In genomic region chr11:55023583-55023982, GRCm38 (mm10) we compare ENCODE assay signal across 8 mouse cellular contexts. TPM values are rescaled to one million over a fixed set of nuclear protein-coding genes. Genes with fewer than 3 reads are reported as not detected.
A peak's percentile ranks its signal among the peaks of the same experiment; 100 is the strongest.
DNase-seq lines count a peak whose midpoint lies in the region; ATAC-seq lines count a peak whose summit lies in the region.

No protein-coding gene starts in this region.

- H3K4me2 ChIP-seq in kidney, embryonic 15.5 days: peak overlapping the region; percentile 41
- H3K4me2 ChIP-seq in embryonic facial prominence, embryonic 12.5 days (replicated peaks): peak overlapping the region; percentile 42
- H3K4me2 ChIP-seq in hindbrain, embryonic 16.5 days (ENCODE audit: low read length): no peak overlapping the region
- H3K4me2 ChIP-seq in midbrain, embryonic 16.5 days (ENCODE audit: low read length): 0 out of 2 replicates have a peak overlapping the region, but pooled peaks have one; percentile 6

- intact Hi-C loops in left cerebral cortex, postnatal 36 days (cut with DNase I): no loop called here

- H3K4me1 ChIP-seq in kidney, embryonic 15.5 days: peaks cover 78% of the 10 kb centered on the region
- H3K4me1 ChIP-seq in embryonic facial prominence, embryonic 12.5 days: peaks cover 60% of the 10 kb centered on the region
- H3K4me1 ChIP-seq in hindbrain, embryonic 16.5 days (ENCODE audit: control insufficient read depth, insufficient read depth, low read depth, low read length): peaks cover 24% of the 10 kb centered on the region
- H3K4me1 ChIP-seq in midbrain, embryonic 16.5 days (ENCODE audit: control insufficient read depth, insufficient read depth, low read length): peaks cover 24% of the 10 kb centered on the region

- H3K9me3 ChIP-seq in kidney, embryonic 15.5 days (replicated peaks): no peaks in the 10 kb centered on the region
- H3K9me3 ChIP-seq in embryonic facial prominence, embryonic 12.5 days: no peaks in the 10 kb centered on the region
- no peaks in the 10 kb centered on the region for H3K9me3 ChIP-seq in hindbrain, embryonic 16.5 days (ENCODE audit: control insufficient read depth, low read length)
- no peaks in the 10 kb centered on the region for H3K9me3 ChIP-seq in midbrain, embryonic 16.5 days (replicated peaks; ENCODE audit: control insufficient read depth, low read length, poor library complexity, severe bottlenecking)

- H3K9ac ChIP-seq in kidney, embryonic 15.5 days: peak overlapping the region; percentile 14; the same call in 1 of the 2 replicates
- H3K9ac ChIP-seq in embryonic facial prominence, embryonic 12.5 days: no peak overlapping the region; the same call in 1 of the 2 replicates
- no peak overlapping the region for H3K9ac ChIP-seq in hindbrain, embryonic 16.5 days (ENCODE audit: low read depth, low read length)
- no peak overlapping the region for H3K9ac ChIP-seq in midbrain, embryonic 16.5 days (ENCODE audit: low read depth, low read length)

- peak overlapping the region; percentile 96 for H3K27ac ChIP-seq in kidney, embryonic 15.5 days
- peak overlapping the region; percentile 99 for H3K27ac ChIP-seq in embryonic facial prominence, embryonic 12.5 days
- peak overlapping the region; percentile 80 for H3K27ac ChIP-seq in hindbrain, embryonic 16.5 days (ENCODE audit: low read depth, low read length)
- H3K27ac ChIP-seq in midbrain, embryonic 16.5 days (ENCODE audit: low read length): peak overlapping the region; percentile 81

- no peaks in the 10 kb centered on the region for H3K27me3 ChIP-seq in kidney, embryonic 15.5 days
- no peaks in the 10 kb centered on the region for H3K27me3 ChIP-seq in embryonic facial prominence, embryonic 12.5 days
- H3K27me3 ChIP-seq in hindbrain, embryonic 16.5 days (replicated peaks; ENCODE audit: control insufficient read depth, insufficient read depth, low read length): no peaks in the 10 kb centered on the region
- no peaks in the 10 kb centered on the region for H3K27me3 ChIP-seq in midbrain, embryonic 16.5 days (ENCODE audit: control insufficient read depth, insufficient read depth, low read depth, low read length)

- WGBS in kidney, embryonic 15.5 days: 75% methylated on average over 3 of the region's 3 CpGs
- WGBS in embryonic facial prominence, embryonic 12.5 days: 67% methylated on average over 3 of the region's 3 CpGs
- WGBS in hindbrain, embryonic 16.5 days: 69% methylated on average over 3 of the region's 3 CpGs
- WGBS in midbrain, embryonic 16.5 days: 65% methylated on average over 3 of the region's 3 CpGs

- H3K4me3 ChIP-seq in kidney, embryonic 15.5 days (replicated peaks): no peak overlapping the region
- no peak overlapping the region for H3K4me3 ChIP-seq in embryonic facial prominence, embryonic 12.5 days
- H3K4me3 ChIP-seq in hindbrain, embryonic 16.5 days (ENCODE audit: low read length): no peak overlapping the region
- H3K4me3 ChIP-seq in midbrain, embryonic 16.5 days (ENCODE audit: low read depth, low read length): no peak overlapping the region

- peaks cover 36% of the 10 kb centered on the region for H3K36me3 ChIP-seq in kidney, embryonic 15.5 days
- peaks cover 27% of the 10 kb centered on the region for H3K36me3 ChIP-seq in embryonic facial prominence, embryonic 12.5 days
- no peaks in the 10 kb centered on the region for H3K36me3 ChIP-seq in hindbrain, embryonic 16.5 days (ENCODE audit: control insufficient read depth, insufficient read depth, low read length)
- H3K36me3 ChIP-seq in midbrain, embryonic 16.5 days (ENCODE audit: control insufficient read depth, insufficient read depth, low read length): no peaks in the 10 kb centered on the region

- DNase-seq in kidney, adult 18-20 months: no peak
- no peak for DNase-seq in embryo, embryonic 10.5 days (ENCODE audit: low spot score)
- no peak for DNase-seq in left cerebral cortex, postnatal 36 days (ENCODE audit: low spot score in 2 of 2)
- DNase-seq in cerebellum, postnatal 14 days: no peak

- ATAC-seq in kidney, embryonic 15.5 days (replicated peaks; ENCODE audit: low FRiP score): peak; percentile 5; the same call in 1 of the 2 replicates
- no peak for ATAC-seq in embryonic facial prominence, embryonic 12.5 days (ENCODE audit: insufficient number of reproducible peaks, insufficient read depth, low FRiP score, low TSS enrichment)
- peak; percentile 24 for ATAC-seq in hindbrain, embryonic 16.5 days
- peak; percentile 19; the same call in 1 of the 2 replicates for ATAC-seq in midbrain, embryonic 16.5 days

RNA-seq across cellular contexts. Expression of gene Anxa6, which starts 9.7 kb away (rescaled TPM):
- polyA plus RNA-seq in kidney, embryonic 15.5 days (2015; fragmentation: Nextera tagmentation; extraction: Ambion mirVana): 201 and 233 TPM in 2 replicates
- polyA plus RNA-seq in embryonic facial prominence, embryonic 12.5 days (2016; fragmentation: Nextera tagmentation; extraction: Ambion mirVana): 204 and 212 TPM in 2 replicates
- 72.4 and 84.0 TPM in 2 replicates for polyA plus RNA-seq in hindbrain, embryonic 16.5 days (2015; fragmentation: Nextera tagmentation; extraction: Ambion mirVana)
- 36.3 and 37.0 TPM in 2 replicates for polyA plus RNA-seq in midbrain, embryonic 16.5 days (2015; fragmentation: Nextera tagmentation; extraction: Ambion mirVana)
- total RNA-seq in left cerebral cortex, postnatal 36 days (2021): 10 to 100 TPM; 87.1 to 88.9 TPM

RNA-seq across cellular contexts. Expression of gene Ccdc69, which starts 54.3 kb away (rescaled TPM):
- 3.2 and 3.3 TPM in 2 replicates for polyA plus RNA-seq in kidney, embryonic 15.5 days (2015; fragmentation: Nextera tagmentation; extraction: Ambion mirVana)
- polyA plus RNA-seq in embryonic facial prominence, embryonic 12.5 days (2016; fragmentation: Nextera tagmentation; extraction: Ambion mirVana): 0.67 and 0.78 TPM in 2 replicates
- polyA plus RNA-seq in hindbrain, embryonic 16.5 days (2015; fragmentation: Nextera tagmentation; extraction: Ambion mirVana): 0.50 and 1.00 TPM in 2 replicates
- polyA plus RNA-seq in midbrain, embryonic 16.5 days (2015; fragmentation: Nextera tagmentation; extraction: Ambion mirVana): 0.19 and 0.27 TPM in 2 replicates
- under 1 TPM in 1 of 2 experiments, not detected in 1; 0.25 TPM for total RNA-seq in left cerebral cortex, postnatal 36 days (2021)
